Mouse (Mus musculus) ovary, postnatal 14 days (tissue): ENCODE results near the gene Large1.
"Not testable (repeated sequence)": the region's sequence is repeated elsewhere in the genome, so short reads cannot be mapped to it uniquely, and the experiment has no call there.

Source experiments
- DNase-seq: peaks from one replicate; pipeline ENCODE4 v3.0.0; 2022; ENCODE audit warnings: low spot score

The Large1 gene

GRCm38 (mm10) chr8:73353108-73353793 lies at the start of gene Large1:
Gene Large1 (minus strand): TSS chr8:73353540.
- peak; percentile 93 for DNase-seq

GRCm38 (mm10) chr8:73400343-73400742 lies 47.0 kb upstream of the Large1 start:
- DNase-seq, result no peak

- DNase-seq, result not testable (repeated sequence)
These were observed 19.7 kb upstream of the Large1 start for GRCm38 (mm10) chr8:73373001-73373400.

- peak; percentile 51 for DNase-seq
These were observed 2.6 kb upstream of the Large1 start for GRCm38 (mm10) chr8:73355979-73356378.

- peak; percentile 14 for DNase-seq
These were observed 1.0 kb upstream of the Large1 start for GRCm38 (mm10) chr8:73354201-73354881.

GRCm38 (mm10) chr8:73353794-73354179 lies 447 bp upstream of the Large1 start:
- no peak for DNase-seq

GRCm38 (mm10) chr8:73352301-73353107 lies 836 bp downstream of the Large1 start:
- peak; percentile 18 for DNase-seq

- peak; percentile 3 for DNase-seq
These were observed 3.0 kb downstream of the Large1 start for GRCm38 (mm10) chr8:73350366-73350765.

GRCm38 (mm10) chr8:73342761-73343395 lies 10.5 kb downstream of the Large1 start:
- DNase-seq, result peak; percentile 1

GRCm38 (mm10) chr8:73336845-73337244 lies 16.5 kb downstream of the Large1 start:
- DNase-seq, result no peak

GRCm38 (mm10) chr8:73329131-73329530 lies 24.2 kb downstream of the Large1 start:
- DNase-seq, result no peak

GRCm38 (mm10) chr8:73328056-73328455 lies 25.3 kb downstream of the Large1 start:
- DNase-seq, result no peak

- DNase-seq, result no peak
These were observed 28.7 kb downstream of the Large1 start for GRCm38 (mm10) chr8:73324667-73325066.

- no peak for DNase-seq
These were observed 29.7 kb downstream of the Large1 start for GRCm38 (mm10) chr8:73323591-73323990.

- DNase-seq, result not testable (repeated sequence)
These were observed 33.8 kb downstream of the Large1 start for GRCm38 (mm10) chr8:73319500-73319899.

GRCm38 (mm10) chr8:73313911-73314310 lies 39.4 kb downstream of the Large1 start:
- no peak for DNase-seq

GRCm38 (mm10) chr8:73312714-73313607 lies 40.4 kb downstream of the Large1 start:
- DNase-seq, result no peak

- DNase-seq, result no peak
These were observed 42.9 kb downstream of the Large1 start for GRCm38 (mm10) chr8:73310471-73310870.

- no peak for DNase-seq
These were observed 43.3 kb downstream of the Large1 start for GRCm38 (mm10) chr8:73310036-73310435.

GRCm38 (mm10) chr8:73303907-73304306 lies 49.4 kb downstream of the Large1 start:
- DNase-seq, result no peak

- DNase-seq, result no peak
These were observed 50.4 kb downstream of the Large1 start for GRCm38 (mm10) chr8:73302947-73303346.
